Mouse (Mus musculus) hindbrain, postnatal 0 days (tissue): ENCODE results near the gene Klhl12. TPM values are rescaled to one million over a fixed set of nuclear protein-coding genes. Genes with fewer than 3 reads are reported as not detected.
A peak's percentile ranks its signal among the peaks of the same experiment; 100 is the strongest.
"Not testable (repeated sequence)": the region's sequence is repeated elsewhere in the genome, so short reads cannot be mapped to it uniquely, and the experiment has no call there.

ENCODE experiments used
- ATAC-seq: fragments of 200-750 bp; cut with Nextera tagmentation; 2 replicates; pipeline ENCODE4 v1.8.0; 2017; ENCODE audit warnings: mild to moderate bottlenecking, moderate TSS enrichment, moderate library complexity
- DNase-seq: peaks from one replicate; pipeline ENCODE4 v3.0.0-alpha.2; 2015; ENCODE audit warnings: low spot score
- H3K27ac ChIP-seq: fragments of 300-500 bp; sonication (generic); 2 replicates; pipeline ENCODE4 v1.5.1; 2014; ENCODE audit warnings: mild to moderate bottlenecking
- H3K27me3 ChIP-seq: fragments of 300-500 bp; sonication (generic); 2 replicates; pipeline ENCODE4 v1.6.1; 2014; ENCODE audit warnings: low read length, mixed read lengths; ENCODE audit not compliant: insufficient read depth
- H3K36me3 ChIP-seq: fragments of 300-500 bp; sonication (generic); 2 replicates; pipeline ENCODE4 v1.6.1; 2014; ENCODE audit warnings: low read length, mixed read lengths; ENCODE audit not compliant: insufficient read depth
- H3K4me1 ChIP-seq: fragments of 300-500 bp; sonication (generic); 2 replicates; pipeline ENCODE4 v1.6.1; 2014; ENCODE audit warnings: antibody characterized with exemption, low read length, mixed read lengths; ENCODE audit not compliant: insufficient read depth
- H3K4me2 ChIP-seq: fragments of 300-500 bp; sonication (generic); 2 replicates; pipeline ENCODE4 v1.6.1; 2014; ENCODE audit warnings: low read depth, mild to moderate bottlenecking, low read length, moderate library complexity, mixed read lengths
- H3K4me3 ChIP-seq: fragments of 300-500 bp; sonication (generic); 2 replicates; pipeline ENCODE4 v1.5.1; 2014; ENCODE audit warnings: low read length
- H3K9ac ChIP-seq: fragments of 300-500 bp; sonication (generic); replicated peaks from 2 replicates; pipeline ENCODE4 v1.6.1; 2014; ENCODE audit warnings: mild to moderate bottlenecking, low read length, moderate library complexity, mixed read lengths
- H3K9me3 ChIP-seq: fragments of 300-500 bp; sonication (generic); 2 replicates; pipeline ENCODE4 v1.6.1; 2016; ENCODE audit warnings: low read length, mixed read lengths
- CTCF ChIP-seq: IDR thresholded peaks from 2 replicates; pipeline ENCODE4 v1.5.1; 2016; ENCODE audit warnings: antibody characterized with exemption, control low read depth, low read depth
- WGBS: fragments of 180-500 bp; shearing (Covaris S2); extraction: QIAGEN DNeasy Blood & Tissue Kit; methylation state at CpG from one replicate; pipeline ENCODE4 v1.1.7; 2014; 5-methylcytosine and 5-hydroxymethylcytosine counted together
- polyA plus RNA-seq: library from polyadenylated mRNA; unstranded; fragments of >200 nt; fragmentation: Nextera tagmentation; extraction: Ambion mirVana; gene quantifications from 2 replicates; pipeline ENCODE4 v1.2.1, GENCODE M21; 2015
- total RNA-seq: library from RNA; depleted of rRNA; stranded (reverse); fragments of >200 nt; gene quantifications from 2 replicates; pipeline ENCODE4 v1.2.3, GENCODE M21; 2014

The Klhl12 gene
- total and polyA plus RNA-seq, 2 experiments from 2014 or later, result 28.5 to 36.9 TPM

- no peak overlapping the region for H3K9ac ChIP-seq
- TF ChIP-seq CTCF, result no peak
- no peak overlapping the region for H3K27ac ChIP-seq
- no peaks in the 10 kb centered on the region for H3K9me3 ChIP-seq
- no peaks in the 10 kb centered on the region for H3K4me1 ChIP-seq
- H3K4me3 ChIP-seq, result no peak overlapping the region
- DNase-seq, result no peak
- no peaks in the 10 kb centered on the region for H3K27me3 ChIP-seq
- 85% methylated on average over 2 of the region's 2 CpGs for WGBS
- no peak for ATAC-seq
- H3K4me2 ChIP-seq, result no peak overlapping the region
- no peaks in the 10 kb centered on the region for H3K36me3 ChIP-seq
Measured at GRCm38 (mm10) chr1:134445418-134445817, 9.9 kb upstream of the Klhl12 start.

- not testable (repeated sequence) for H3K4me2 ChIP-seq, H3K27me3 ChIP-seq, H3K4me1 ChIP-seq, H3K9me3 ChIP-seq, ATAC-seq, DNase-seq, H3K4me3 ChIP-seq, H3K9ac ChIP-seq, H3K36me3 ChIP-seq, H3K27ac ChIP-seq
- 65% methylated on average over 3 of the region's 3 CpGs for WGBS
Measured at GRCm38 (mm10) chr1:134448537-134448936, 6.8 kb upstream of the Klhl12 start.

- Histone ChIP-seq H3K27ac (no peak overlapping the region), H3K36me3 (no peaks in the 10 kb centered on the region), H3K4me3 (no peak overlapping the region), H3K4me1 (no peaks in the 10 kb centered on the region), H3K9ac (no peak overlapping the region), H3K9me3 (no peaks in the 10 kb centered on the region), H3K27me3 (no peaks in the 10 kb centered on the region), H3K4me2 (no peak overlapping the region)
- DNase-seq (no peak), ATAC-seq (no peak)
- 87% methylated on average over 4 of the region's 4 CpGs for WGBS
- TF ChIP-seq CTCF, result peak; percentile 2; the same call in 1 of the 2 replicates
Measured at GRCm38 (mm10) chr1:134450201-134450600, 5.1 kb upstream of the Klhl12 start.

GRCm38 (mm10) chr1:134450986-134451385 lies 4.3 kb upstream of the Klhl12 start:
- 49% methylated on average over 3 of the region's 3 CpGs for WGBS

GRCm38 (mm10) chr1:134456060-134456459 lies 729 bp downstream of the Klhl12 start:
- Histone ChIP-seq H3K27me3 (no peaks in the 10 kb centered on the region), H3K9ac (peak overlapping the region; percentile 89), H3K9me3 (no peaks in the 10 kb centered on the region), H3K36me3 (peaks cover 13% of the 10 kb centered on the region), H3K4me1 (no peaks in the 10 kb centered on the region; the same call in 1 of the 2 replicates), H3K4me3 (peak overlapping the region; percentile 99), H3K27ac (no peak overlapping the region), H3K4me2 (peak overlapping the region; percentile 69)
- DNase-seq (no peak), ATAC-seq (no peak)
- no peak for TF ChIP-seq CTCF
- 21% methylated on average over 5 of the region's 5 CpGs for WGBS

More at GRCm38 (mm10) chr1:134450986-134451385, 4.3 kb upstream of the Klhl12 start:
- H3K27me3 ChIP-seq, result no peaks in the 10 kb centered on the region
- peak; percentile 64 for DNase-seq
- no peak overlapping the region for H3K27ac ChIP-seq
- no peak overlapping the region for H3K9ac ChIP-seq
- TF ChIP-seq CTCF, result peak; percentile 73
- no peaks in the 10 kb centered on the region for H3K9me3 ChIP-seq
- no peak overlapping the region for H3K4me3 ChIP-seq
- no peak overlapping the region for H3K4me2 ChIP-seq
- no peaks in the 10 kb centered on the region for H3K36me3 ChIP-seq
- no peak for ATAC-seq
- H3K4me1 ChIP-seq, result no peaks in the 10 kb centered on the region; the same call in 1 of the 2 replicates

GRCm38 (mm10) chr1:134458139-134458727 lies 2.9 kb downstream of the Klhl12 start:
- DNase-seq (no peak), ATAC-seq (no peak)
- no peak overlapping the region for H3K9ac ChIP-seq
- H3K27ac ChIP-seq, result no peak overlapping the region
- WGBS, result 94% methylated on average over 7 of the region's 7 CpGs
- no peaks in the 10 kb centered on the region for H3K9me3 ChIP-seq
- no peaks in the 10 kb centered on the region; the same call in 1 of the 2 replicates for H3K4me1 ChIP-seq
- H3K36me3 ChIP-seq, result peaks cover 18% of the 10 kb centered on the region
- H3K4me3 ChIP-seq, result no peak overlapping the region
- no peak for TF ChIP-seq CTCF
- no peaks in the 10 kb centered on the region for H3K27me3 ChIP-seq
- no peak overlapping the region for H3K4me2 ChIP-seq
